Mouse (Mus musculus): ENCODE results near the gene Decr2. TPM values are rescaled to one million over a fixed set of nuclear protein-coding genes. Genes with fewer than 3 reads are reported as not detected.

The Decr2 gene
- polyA plus RNA-seq (2015; fragmentation: Illumina TruSeq; extraction: RNeasy Lipid Tissue Mini Kit (QIAGEN cat#74804); ENCODE audit: insufficient read depth, low replicate concordance), result 13.1 TPM

GRCm38 (mm10) chr17:26089905-26090632, at the start of gene Decr2:
Gene Decr2 (minus strand): TSS chr17:26090337.

GRCm38 (mm10) chr17:26138239-26138836, 48.2 kb upstream of the Decr2 start, which contains the start of gene Axin1:
Gene Axin1 (plus strand): TSS chr17:26138688.

GRCm38 (mm10) chr17:26123267-26123684, 33.1 kb upstream of the Decr2 start, which contains the start of gene Mrpl28:
Gene Mrpl28 (plus strand): TSS chr17:26123500.

GRCm38 (mm10) chr17:26113181-26113948, 23.2 kb upstream of the Decr2 start, which contains the start of gene Tmem8:
Gene Tmem8 (plus strand): TSS chr17:26113299.

GRCm38 (mm10) chr17:26095121-26095740, 5.1 kb upstream of the Decr2 start, which contains the start of gene Nme4:
Gene Nme4 (minus strand): TSS chr17:26095602.

GRCm38 (mm10) chr17:26068831-26069739, 21.1 kb downstream of the Decr2 start, which contains the start of gene Rab11fip3:
Gene Rab11fip3 (minus strand): TSS chr17:26069555.

Other genes starting within 250 kb of the Decr2 start
- 0.30 TPM for gene Gm20683, start 248.6 kb downstream of the Decr2 start, polyA plus RNA-seq (2015; fragmentation: Illumina TruSeq; extraction: RNeasy Lipid Tissue Mini Kit (QIAGEN cat#74804); ENCODE audit: insufficient read depth, low replicate concordance)
- 38.1 TPM for gene Rhot2, start 245.5 kb downstream of the Decr2 start, polyA plus RNA-seq (2015; fragmentation: Illumina TruSeq; extraction: RNeasy Lipid Tissue Mini Kit (QIAGEN cat#74804); ENCODE audit: insufficient read depth, low replicate concordance)
- 9.6 TPM for gene Wdr90, start 228.8 kb downstream of the Decr2 start, polyA plus RNA-seq (2015; fragmentation: Illumina TruSeq; extraction: RNeasy Lipid Tissue Mini Kit (QIAGEN cat#74804); ENCODE audit: insufficient read depth, low replicate concordance)
- 1.4 TPM for gene Mcrip2, start 221.6 kb downstream of the Decr2 start, polyA plus RNA-seq (2015; fragmentation: Illumina TruSeq; extraction: RNeasy Lipid Tissue Mini Kit (QIAGEN cat#74804); ENCODE audit: insufficient read depth, low replicate concordance)
- 14.3 TPM for gene Mettl26, start 215.3 kb downstream of the Decr2 start, polyA plus RNA-seq (2015; fragmentation: Illumina TruSeq; extraction: RNeasy Lipid Tissue Mini Kit (QIAGEN cat#74804); ENCODE audit: insufficient read depth, low replicate concordance)
- gene Wfikkn1, start 209.5 kb downstream of the Decr2 start, polyA plus RNA-seq (2015; fragmentation: Illumina TruSeq; extraction: RNeasy Lipid Tissue Mini Kit (QIAGEN cat#74804); ENCODE audit: insufficient read depth, low replicate concordance), result 0.21 TPM
- gene Rab40c, start 170.6 kb downstream of the Decr2 start, polyA plus RNA-seq (2015; fragmentation: Illumina TruSeq; extraction: RNeasy Lipid Tissue Mini Kit (QIAGEN cat#74804); ENCODE audit: insufficient read depth, low replicate concordance), result 10.4 TPM
- 70.8 TPM for gene Pigq, start 145.4 kb downstream of the Decr2 start, polyA plus RNA-seq (2015; fragmentation: Illumina TruSeq; extraction: RNeasy Lipid Tissue Mini Kit (QIAGEN cat#74804); ENCODE audit: insufficient read depth, low replicate concordance)
- 0.28 TPM for gene Nhlrc4, start 145.4 kb downstream of the Decr2 start, polyA plus RNA-seq (2015; fragmentation: Illumina TruSeq; extraction: RNeasy Lipid Tissue Mini Kit (QIAGEN cat#74804); ENCODE audit: insufficient read depth, low replicate concordance)
- gene A930017K11Rik, start 137.8 kb downstream of the Decr2 start, polyA plus RNA-seq (2015; fragmentation: Illumina TruSeq; extraction: RNeasy Lipid Tissue Mini Kit (QIAGEN cat#74804); ENCODE audit: insufficient read depth, low replicate concordance), result not detected
- 5.8 TPM for gene Capn15, start 104.5 kb downstream of the Decr2 start, polyA plus RNA-seq (2015; fragmentation: Illumina TruSeq; extraction: RNeasy Lipid Tissue Mini Kit (QIAGEN cat#74804); ENCODE audit: insufficient read depth, low replicate concordance)
- 6.5 TPM for gene Rab11fip3, start 20.8 kb downstream of the Decr2 start, polyA plus RNA-seq (2015; fragmentation: Illumina TruSeq; extraction: RNeasy Lipid Tissue Mini Kit (QIAGEN cat#74804); ENCODE audit: insufficient read depth, low replicate concordance)
- gene Nme4, start 5.3 kb upstream of the Decr2 start, polyA plus RNA-seq (2015; fragmentation: Illumina TruSeq; extraction: RNeasy Lipid Tissue Mini Kit (QIAGEN cat#74804); ENCODE audit: insufficient read depth, low replicate concordance), result 4.7 TPM
- 14.4 TPM for gene Tmem8, start 23.0 kb upstream of the Decr2 start, polyA plus RNA-seq (2015; fragmentation: Illumina TruSeq; extraction: RNeasy Lipid Tissue Mini Kit (QIAGEN cat#74804); ENCODE audit: insufficient read depth, low replicate concordance)
- gene Mrpl28, start 33.2 kb upstream of the Decr2 start, polyA plus RNA-seq (2015; fragmentation: Illumina TruSeq; extraction: RNeasy Lipid Tissue Mini Kit (QIAGEN cat#74804); ENCODE audit: insufficient read depth, low replicate concordance), result 29.7 TPM
- gene Axin1, start 48.4 kb upstream of the Decr2 start, polyA plus RNA-seq (2015; fragmentation: Illumina TruSeq; extraction: RNeasy Lipid Tissue Mini Kit (QIAGEN cat#74804); ENCODE audit: insufficient read depth, low replicate concordance), result 47.8 TPM
- 0.39 TPM for gene Pdia2, start 108.8 kb upstream of the Decr2 start, polyA plus RNA-seq (2015; fragmentation: Illumina TruSeq; extraction: RNeasy Lipid Tissue Mini Kit (QIAGEN cat#74804); ENCODE audit: insufficient read depth, low replicate concordance)
- 2.6 TPM for gene Rgs11, start 112.6 kb upstream of the Decr2 start, polyA plus RNA-seq (2015; fragmentation: Illumina TruSeq; extraction: RNeasy Lipid Tissue Mini Kit (QIAGEN cat#74804); ENCODE audit: insufficient read depth, low replicate concordance)
- gene Arhgdig, start 117.4 kb upstream of the Decr2 start, polyA plus RNA-seq (2015; fragmentation: Illumina TruSeq; extraction: RNeasy Lipid Tissue Mini Kit (QIAGEN cat#74804); ENCODE audit: insufficient read depth, low replicate concordance), result not detected
- 27.0 TPM for gene Fam234a, start 153.9 kb upstream of the Decr2 start, polyA plus RNA-seq (2015; fragmentation: Illumina TruSeq; extraction: RNeasy Lipid Tissue Mini Kit (QIAGEN cat#74804); ENCODE audit: insufficient read depth, low replicate concordance)
- 104 TPM for gene Luc7l, start 162.6 kb upstream of the Decr2 start, polyA plus RNA-seq (2015; fragmentation: Illumina TruSeq; extraction: RNeasy Lipid Tissue Mini Kit (QIAGEN cat#74804); ENCODE audit: insufficient read depth, low replicate concordance)

All from spleen, adult 10 weeks (tissue).